Mouse (Mus musculus): ENCODE data around the gene Clec16a. TPM values are rescaled to one million over a fixed set of nuclear protein-coding genes. Genes with fewer than 3 reads are reported as not detected.

The Clec16a gene
- polyA plus RNA-seq, 1 experiment from 2014 or later = 32.5 TPM

- Histone ChIP-seq H3K4me2 (ENCODE audit: low read length) (no peak overlapping the region), H3K9me3 (replicated peaks; ENCODE audit: low read length) (no peaks in the 10 kb centered on the region), H3K27me3 (ENCODE audit: insufficient read depth, low read length) (no peaks in the 10 kb centered on the region), H3K9ac (ENCODE audit: low read depth, low read length) (no peak overlapping the region), H3K4me1 (replicated peaks; ENCODE audit: insufficient read depth, low read length) (no peaks in the 10 kb centered on the region), H3K4me3 (replicated peaks; ENCODE audit: low read depth, low read length) (no peak overlapping the region), H3K27ac (no peak overlapping the region), H3K36me3 (ENCODE audit: insufficient read depth, low read length) (no peaks in the 10 kb centered on the region)
- 38% methylated on average over 4 of the region's 4 CpGs for WGBS
- peak; percentile 53 for DNase-seq (ENCODE audit: low spot score)
- TF ChIP-seq CTCF (IDR thresholded peaks at IDR 0.05; ENCODE audit: low read depth) = no peak
- no peak for ATAC-seq (replicated peaks; ENCODE audit: low FRiP score, low read depth)
Observed at GRCm38 (mm10) chr16:10770531-10771325, 225.6 kb downstream of the Clec16a start.

- DNase-seq (ENCODE audit: low spot score) (no peak), ATAC-seq (replicated peaks; ENCODE audit: low FRiP score, low read depth) (no peak)
- H3K9me3 ChIP-seq (replicated peaks; ENCODE audit: low read length) = no peaks in the 10 kb centered on the region
- H3K4me2 ChIP-seq (ENCODE audit: low read length) = no peak overlapping the region
- H3K27ac ChIP-seq = no peak overlapping the region
- no peak overlapping the region for H3K9ac ChIP-seq (ENCODE audit: low read depth, low read length)
- TF ChIP-seq CTCF (IDR thresholded peaks at IDR 0.05; ENCODE audit: low read depth) = no peak
- no peaks in the 10 kb centered on the region for H3K27me3 ChIP-seq (ENCODE audit: insufficient read depth, low read length)
- WGBS = 71% methylated on average over 19 of the region's 19 CpGs
- H3K4me3 ChIP-seq (replicated peaks; ENCODE audit: low read depth, low read length) = no peak overlapping the region
- no peaks in the 10 kb centered on the region for H3K4me1 ChIP-seq (replicated peaks; ENCODE audit: insufficient read depth, low read length)
- H3K36me3 ChIP-seq (ENCODE audit: insufficient read depth, low read length) = no peaks in the 10 kb centered on the region
Observed at GRCm38 (mm10) chr16:10771769-10772510, 226.8 kb downstream of the Clec16a start.

- Histone ChIP-seq H3K4me3 (replicated peaks; ENCODE audit: low read depth, low read length) (no peak overlapping the region), H3K27ac (no peak overlapping the region), H3K4me1 (replicated peaks; ENCODE audit: insufficient read depth, low read length) (no peaks in the 10 kb centered on the region), H3K27me3 (ENCODE audit: insufficient read depth, low read length) (no peaks in the 10 kb centered on the region), H3K4me2 (ENCODE audit: low read length) (no peak overlapping the region), H3K9me3 (replicated peaks; ENCODE audit: low read length) (no peaks in the 10 kb centered on the region), H3K36me3 (ENCODE audit: insufficient read depth, low read length) (no peaks in the 10 kb centered on the region), H3K9ac (ENCODE audit: low read depth, low read length) (no peak overlapping the region)
- TF ChIP-seq CTCF (IDR thresholded peaks at IDR 0.05; ENCODE audit: low read depth) = no peak
- DNase-seq (ENCODE audit: low spot score) (no peak), ATAC-seq (replicated peaks; ENCODE audit: low FRiP score, low read depth) (no peak)
- WGBS = 82% methylated on average over 8 of the region's 8 CpGs
Observed at GRCm38 (mm10) chr16:10773543-10773942, 228.4 kb downstream of the Clec16a start.

- Histone ChIP-seq H3K36me3 (ENCODE audit: insufficient read depth, low read length) (no peaks in the 10 kb centered on the region), H3K27ac (no peak overlapping the region), H3K27me3 (ENCODE audit: insufficient read depth, low read length) (no peaks in the 10 kb centered on the region), H3K9me3 (replicated peaks; ENCODE audit: low read length) (no peaks in the 10 kb centered on the region), H3K4me1 (replicated peaks; ENCODE audit: insufficient read depth, low read length) (no peaks in the 10 kb centered on the region), H3K9ac (ENCODE audit: low read depth, low read length) (no peak overlapping the region), H3K4me2 (ENCODE audit: low read length) (no peak overlapping the region), H3K4me3 (replicated peaks; ENCODE audit: low read depth, low read length) (no peak overlapping the region)
- WGBS = 72% methylated on average over 4 of the region's 4 CpGs
- TF ChIP-seq CTCF (IDR thresholded peaks at IDR 0.05; ENCODE audit: low read depth) = no peak
- DNase-seq (ENCODE audit: low spot score) (no peak), ATAC-seq (replicated peaks; ENCODE audit: low FRiP score, low read depth) (no peak)
Observed at GRCm38 (mm10) chr16:10774726-10775125, 229.6 kb downstream of the Clec16a start.

GRCm38 (mm10) chr16:10776322-10776721 is 231.2 kb downstream of the Clec16a start:
- Histone ChIP-seq H3K27ac (no peak overlapping the region), H3K4me1 (replicated peaks; ENCODE audit: insufficient read depth, low read length) (no peaks in the 10 kb centered on the region; the same call in 1 of the 2 replicates), H3K4me2 (ENCODE audit: low read length) (no peak overlapping the region), H3K9me3 (replicated peaks; ENCODE audit: low read length) (no peaks in the 10 kb centered on the region), H3K9ac (ENCODE audit: low read depth, low read length) (no peak overlapping the region), H3K27me3 (ENCODE audit: insufficient read depth, low read length) (no peaks in the 10 kb centered on the region), H3K4me3 (replicated peaks; ENCODE audit: low read depth, low read length) (no peak overlapping the region), H3K36me3 (ENCODE audit: insufficient read depth, low read length) (no peaks in the 10 kb centered on the region)
- DNase-seq (ENCODE audit: low spot score) (no peak), ATAC-seq (replicated peaks; ENCODE audit: low FRiP score, low read depth) (no peak)
- TF ChIP-seq CTCF (IDR thresholded peaks at IDR 0.05; ENCODE audit: low read depth) = no peak
- WGBS = 22% methylated on average over 7 of the region's 7 CpGs

- Histone ChIP-seq H3K4me2 (ENCODE audit: low read length) (no peak overlapping the region), H3K27me3 (ENCODE audit: insufficient read depth, low read length) (no peaks in the 10 kb centered on the region), H3K27ac (no peak overlapping the region), H3K4me1 (replicated peaks; ENCODE audit: insufficient read depth, low read length) (peaks cover 4% of the 10 kb centered on the region; the same call in 1 of the 2 replicates), H3K4me3 (replicated peaks; ENCODE audit: low read depth, low read length) (no peak overlapping the region), H3K9ac (ENCODE audit: low read depth, low read length) (no peak overlapping the region), H3K36me3 (ENCODE audit: insufficient read depth, low read length) (no peaks in the 10 kb centered on the region), H3K9me3 (replicated peaks; ENCODE audit: low read length) (no peaks in the 10 kb centered on the region)
- no peak for DNase-seq (ENCODE audit: low spot score)
- no peak for TF ChIP-seq CTCF (IDR thresholded peaks at IDR 0.05; ENCODE audit: low read depth)
- 60% methylated on average over 5 of the region's 5 CpGs for WGBS
- ATAC-seq (replicated peaks; ENCODE audit: low FRiP score, low read depth) = no peak; the same call in 1 of the 2 replicates
Observed at GRCm38 (mm10) chr16:10777579-10778160, 232.5 kb downstream of the Clec16a start.

Measured in kidney, postnatal 0 days (tissue).